Mouse (Mus musculus) brain, embryonic 14.5 days (tissue): ENCODE results near the gene Nrxn2.

Source experiments
- CTCF ChIP-seq: fragments of 200-500 bp; IDR thresholded peaks from 2 replicates; pipeline ENCODE4 v1.5.1; 2012; ENCODE audit warnings: inconsistent platforms, mild to moderate bottlenecking, moderate library complexity, borderline replicate concordance; ENCODE audit not compliant: insufficient read depth, insufficient read length; ENCODE audit errors: extremely low read depth
- POLR2A ChIP-seq: fragments of 200-500 bp; IDR thresholded peaks from 2 replicates; pipeline ENCODE4 v1.6.1; 2012; ENCODE audit warnings: mild to moderate bottlenecking, inconsistent platforms, borderline replicate concordance; ENCODE audit not compliant: poor library complexity, insufficient read depth, insufficient read length, severe bottlenecking; ENCODE audit errors: extremely low read depth

DNA sequence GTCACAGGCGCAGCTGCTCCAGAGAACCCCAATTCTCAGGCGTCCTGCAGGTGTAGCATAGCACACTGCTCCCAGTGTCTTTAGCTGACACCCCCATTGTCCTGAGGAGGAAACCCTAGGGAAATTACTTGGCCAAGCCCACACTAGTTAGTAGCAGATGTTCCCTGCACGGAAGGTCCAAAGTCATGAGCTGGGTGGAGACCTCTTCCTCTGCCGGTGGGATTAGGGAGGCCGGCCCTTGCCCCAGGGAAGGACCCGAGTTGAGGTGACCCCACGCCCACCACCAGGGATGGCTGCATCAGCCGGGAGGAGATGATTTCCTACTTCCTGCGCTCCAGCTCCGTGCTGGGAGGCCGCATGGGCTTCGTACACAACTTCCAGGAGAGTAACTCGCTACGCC lies 5.7 kb upstream of the Nrxn2 start:
- TF ChIP-seq POLR2A (no peak), CTCF (no peak)
